ENCODE assay signal across 12 mouse cellular contexts in genomic region chr13:28759026-28759425, GRCm38 (mm10).
DNase-seq lines count a peak whose midpoint lies in the region; ATAC-seq and TF ChIP-seq lines count a peak whose summit lies in the region.
"Had no signal": no experiment of that assay in that cellular context is flagged by ENCODE, and none has a peak within 500 bp of the region (broad histone marks: within the 10 kb centered on the region; RNA-seq: fewer than 3 reads in every experiment).

No protein-coding gene starts in this region.

- H3K9ac ChIP-seq in heart, embryonic 15.5 days: no peak overlapping the region
- no peak overlapping the region for H3K9ac ChIP-seq in heart, embryonic 11.5 days (ENCODE audit: low read depth, low read length)
- H3K9ac ChIP-seq in lung, postnatal 0 days (replicated peaks; ENCODE audit: low read depth): no peak overlapping the region
- H3K9ac ChIP-seq in forebrain, embryonic 15.5 days (replicated peaks): no peak overlapping the region
- H3K9ac ChIP-seq: liver, embryonic 15.5 days had no signal

- H3K4me1 ChIP-seq in heart, embryonic 15.5 days (replicated peaks): peaks cover 32% of the 10 kb centered on the region
- peaks cover 16% of the 10 kb centered on the region for H3K4me1 ChIP-seq in heart, embryonic 11.5 days (ENCODE audit: control insufficient read depth, insufficient read depth, low read length)
- H3K4me1 ChIP-seq in lung, postnatal 0 days (ENCODE audit: insufficient read depth, low read depth, low read length): no peaks in the 10 kb centered on the region
- peaks cover 31% of the 10 kb centered on the region for H3K4me1 ChIP-seq in forebrain, embryonic 15.5 days

- peak overlapping the region; percentile 18; the same call in 1 of the 2 replicates for H3K27ac ChIP-seq in heart, embryonic 15.5 days
- no peak overlapping the region for H3K27ac ChIP-seq in heart, embryonic 11.5 days (ENCODE audit: low read depth, low read length)
- H3K27ac ChIP-seq in lung, postnatal 0 days (ENCODE audit: low read length): no peak overlapping the region
- no peak overlapping the region for H3K27ac ChIP-seq in forebrain, embryonic 15.5 days (replicated peaks)
- H3K27ac ChIP-seq: liver, embryonic 15.5 days had no signal

- whole genome bisulfite sequencing in heart, embryonic 15.5 days: 41% methylated on average over 3 of the region's 3 CpGs
- WGBS in heart, embryonic 11.5 days (ENCODE audit: insufficient replicate concordance): 51% methylated on average over 3 of the region's 3 CpGs
- 36% methylated on average over 3 of the region's 3 CpGs for WGBS in lung, postnatal 0 days
- 50% methylated on average over 3 of the region's 3 CpGs for WGBS in forebrain, embryonic 15.5 days

- no peak for TF ChIP-seq EP300 in lung, postnatal 0 days (IDR thresholded peaks at IDR 0.05)

- DNase-seq in lung, postnatal 0 days (ENCODE audit: low spot score): peak; percentile 24
- DNase-seq in lung, postnatal 36 days: no peak
- peak; percentile 28 for DNase-seq in forelimb bud, embryonic 11.5 days (ENCODE audit: low read depth, low spot score)
- DNase-seq in skeletal muscle tissue, adult 2 months (ENCODE audit: low read depth, low spot score): peak; percentile 81
- no peak for DNase-seq in adrenal gland, adult (ENCODE audit: inconsistent age in 2 of 2, low spot score in 1 of 2)
- DNase-seq: cerebellum, adult 2 months had no signal

- TF ChIP-seq CTCF in lung, postnatal 0 days (IDR thresholded peaks at IDR 0.05): no peak

- no peak for ATAC-seq in heart, embryonic 15.5 days (replicated peaks; ENCODE audit: insufficient number of reproducible peaks, insufficient read depth, low FRiP score, low read depth)
- ATAC-seq in heart, embryonic 11.5 days (replicated peaks; ENCODE audit: insufficient number of reproducible peaks, low FRiP score, low TSS enrichment): no peak
- no peak for ATAC-seq in lung, postnatal 0 days
- ATAC-seq in forebrain, embryonic 15.5 days (replicated peaks): no peak

- H3K4me3 ChIP-seq in heart, embryonic 15.5 days: no peak overlapping the region
- H3K4me3 ChIP-seq in heart, embryonic 11.5 days (ENCODE audit: low read depth, low read length): no peak overlapping the region
- no peak overlapping the region for H3K4me3 ChIP-seq in lung, postnatal 0 days (ENCODE audit: low read depth, low read length)
- H3K4me3 ChIP-seq in forebrain, embryonic 15.5 days: no peak overlapping the region
- H3K4me3 ChIP-seq: liver, embryonic 15.5 days had no signal

- H3K9me3 ChIP-seq in heart, embryonic 15.5 days (replicated peaks): no peaks in the 10 kb centered on the region
- H3K9me3 ChIP-seq in heart, embryonic 11.5 days (replicated peaks; ENCODE audit: control insufficient read depth, low read length): no peaks in the 10 kb centered on the region
- no peaks in the 10 kb centered on the region for H3K9me3 ChIP-seq in lung, postnatal 0 days (ENCODE audit: low read length)
- no peaks in the 10 kb centered on the region for H3K9me3 ChIP-seq in forebrain, embryonic 15.5 days
- H3K9me3 ChIP-seq: hindbrain, embryonic 15.5 days; liver, embryonic 15.5 days had no signal

- no peaks in the 10 kb centered on the region for H3K27me3 ChIP-seq in heart, embryonic 15.5 days
- H3K27me3 ChIP-seq in heart, embryonic 11.5 days (ENCODE audit: control insufficient read depth, insufficient read depth, low read length): no peaks in the 10 kb centered on the region
- H3K27me3 ChIP-seq in lung, postnatal 0 days (replicated peaks; ENCODE audit: insufficient read depth, low read length): no peaks in the 10 kb centered on the region
- H3K27me3 ChIP-seq in forebrain, embryonic 15.5 days: no peaks in the 10 kb centered on the region
- H3K27me3 ChIP-seq: hindbrain, embryonic 15.5 days; liver, embryonic 15.5 days; Patski had no signal

- no peak overlapping the region for H3K4me2 ChIP-seq in heart, embryonic 15.5 days
- no peak overlapping the region for H3K4me2 ChIP-seq in heart, embryonic 11.5 days
- no peak overlapping the region for H3K4me2 ChIP-seq in lung, postnatal 0 days (replicated peaks; ENCODE audit: low read depth, low read length)
- H3K4me2 ChIP-seq in forebrain, embryonic 15.5 days (replicated peaks): no peak overlapping the region

- no peaks in the 10 kb centered on the region for H3K36me3 ChIP-seq in heart, embryonic 15.5 days
- H3K36me3 ChIP-seq in heart, embryonic 11.5 days (ENCODE audit: control insufficient read depth, insufficient read depth, low read length): no peaks in the 10 kb centered on the region
- H3K36me3 ChIP-seq in lung, postnatal 0 days (ENCODE audit: insufficient read depth, low read length): no peaks in the 10 kb centered on the region
- no peaks in the 10 kb centered on the region for H3K36me3 ChIP-seq in forebrain, embryonic 15.5 days
- H3K36me3 ChIP-seq: hindbrain, embryonic 15.5 days; liver, embryonic 15.5 days had no signal

Comparison
In these comparisons a context has a peak if more than half of its experiments do, and no peak if none do; other contexts are left out.
1. DNase-seq: peak in lung, postnatal 0 days (single experiment), forelimb bud, embryonic 11.5 days (single experiment) and skeletal muscle tissue, adult 2 months (single experiment); none in lung, postnatal 36 days (single experiment) and adrenal gland, adult (0 of 2).